Mouse (Mus musculus): ENCODE measurements around the gene Gng13.
"Not testable (repeated sequence)": the region's sequence is repeated elsewhere in the genome, so short reads cannot be mapped to it uniquely, and the experiment has no call there.

The Gng13 gene

GRCm38 (mm10) chr17:25728009-25728270 lies 11.0 kb downstream of the Gng13 start:
- DNase-seq (ENCODE audit: extremely low read depth, low read depth, low spot score) = no peak

DNA sequence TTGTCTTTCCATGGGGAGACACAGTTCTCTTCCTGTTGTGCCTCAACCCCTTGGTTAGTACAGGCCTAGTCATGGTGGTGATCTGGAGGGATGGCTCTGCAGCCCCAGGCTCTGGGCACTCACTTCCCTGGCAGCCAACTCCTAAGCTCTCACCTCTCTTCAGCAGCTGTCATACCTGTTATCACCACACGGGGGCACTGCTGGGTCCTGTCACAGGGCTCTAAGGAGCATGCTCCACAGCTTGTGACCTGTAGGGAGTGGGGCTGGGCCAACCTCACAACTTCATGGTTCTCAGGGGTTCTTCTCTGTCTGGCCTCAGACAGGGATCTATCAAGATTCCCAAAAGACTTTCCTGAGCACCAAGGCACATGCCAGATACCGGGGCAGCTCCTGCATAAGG lies 15.1 kb downstream of the Gng13 start:
- DNase-seq (ENCODE audit: extremely low read depth, low read depth, low spot score) = no peak

- DNase-seq (ENCODE audit: extremely low read depth, low read depth, low spot score) = no peak
Measured at GRCm38 (mm10) chr17:25735246-25735645, 18.3 kb downstream of the Gng13 start.

GRCm38 (mm10) chr17:25735745-25736144 lies 18.8 kb downstream of the Gng13 start, which contains the start of gene Mslnl:
Gene Mslnl (plus strand): TSS chr17:25736042.
- DNase-seq (ENCODE audit: extremely low read depth, low read depth, low spot score) = no peak

DNA sequence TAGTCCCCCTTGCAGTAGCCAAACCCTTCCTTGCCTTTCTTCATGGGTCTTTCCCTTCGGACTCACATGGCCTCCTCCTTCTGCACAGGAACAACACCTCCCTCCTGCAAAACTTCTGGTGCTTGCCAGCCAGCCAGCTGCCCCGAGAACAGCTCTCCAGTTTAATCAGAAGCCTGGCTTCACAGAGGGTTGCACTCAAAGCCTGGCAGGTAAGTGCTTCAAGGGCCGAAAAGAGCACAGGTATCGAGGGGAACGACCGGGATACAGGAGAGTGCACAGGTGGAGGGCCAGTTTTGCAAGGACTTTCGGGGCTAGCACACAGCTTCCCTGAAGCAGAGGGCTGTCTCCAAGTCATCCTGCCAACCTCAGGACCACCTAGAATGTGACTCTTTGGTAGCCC lies 21.9 kb downstream of the Gng13 start:
- DNase-seq (ENCODE audit: extremely low read depth, low read depth, low spot score) = no peak

GRCm38 (mm10) chr17:25741471-25741870 lies 24.5 kb downstream of the Gng13 start:
- DNase-seq (ENCODE audit: extremely low read depth, low read depth, low spot score) = not testable (repeated sequence)

DNA sequence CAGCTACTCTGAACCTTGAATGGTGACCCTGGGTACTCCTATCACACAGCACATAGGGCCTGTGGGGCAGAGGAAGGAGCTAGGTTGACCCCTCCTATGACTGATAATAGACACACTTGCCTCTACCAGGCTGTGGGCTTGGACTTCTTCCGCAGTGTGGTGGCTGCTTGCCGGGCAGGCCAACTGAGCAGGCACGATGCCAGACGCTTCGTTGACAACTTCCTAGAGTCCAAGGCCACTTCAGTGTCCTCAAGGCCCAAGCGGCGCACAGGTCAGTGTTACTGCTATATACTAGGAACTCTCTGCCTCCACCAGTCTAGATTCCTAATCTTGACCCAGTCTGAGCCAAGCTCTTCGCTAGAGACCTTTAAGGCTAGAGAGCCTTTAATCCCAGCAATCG lies 26.9 kb downstream of the Gng13 start:
- DNase-seq (ENCODE audit: extremely low read depth, low read depth, low spot score) = no peak

- no peak for DNase-seq (ENCODE audit: extremely low read depth, low read depth, low spot score)
Measured at GRCm38 (mm10) chr17:25744311-25744710, 27.3 kb downstream of the Gng13 start.

GRCm38 (mm10) chr17:25748238-25748637 lies 31.3 kb downstream of the Gng13 start:
- no peak for DNase-seq (ENCODE audit: extremely low read depth, low read depth, low spot score)

DNA sequence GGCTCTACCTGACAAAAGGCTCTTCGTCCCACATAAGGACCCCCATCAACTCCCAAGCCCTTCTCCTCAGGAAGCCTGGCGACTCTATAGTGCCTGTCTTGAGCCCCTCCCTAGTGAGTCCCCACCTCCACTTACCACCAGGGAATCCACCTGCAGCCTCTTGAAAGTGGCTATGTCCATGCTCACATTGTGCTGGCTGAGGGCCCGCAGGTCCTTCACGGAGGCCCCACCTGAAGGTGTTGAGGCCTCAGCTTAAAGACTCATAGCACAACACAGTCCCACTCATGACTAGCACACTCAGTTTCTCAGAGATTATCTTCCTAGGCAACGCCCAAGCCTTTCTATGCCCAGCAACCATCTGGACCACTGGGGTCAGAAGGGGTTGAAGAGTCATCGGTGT lies 32.3 kb downstream of the Gng13 start:
- DNase-seq (ENCODE audit: extremely low read depth, low read depth, low spot score) = no peak

GRCm38 (mm10) chr17:25751446-25751845 lies 34.5 kb downstream of the Gng13 start:
- no peak for DNase-seq (ENCODE audit: extremely low read depth, low read depth, low spot score)

- DNase-seq (ENCODE audit: extremely low read depth, low read depth, low spot score) = no peak
Measured at GRCm38 (mm10) chr17:25754241-25754640, 37.3 kb downstream of the Gng13 start, which contains the start of gene Msln. Gene Msln (minus strand): TSS chr17:25754378.

DNA sequence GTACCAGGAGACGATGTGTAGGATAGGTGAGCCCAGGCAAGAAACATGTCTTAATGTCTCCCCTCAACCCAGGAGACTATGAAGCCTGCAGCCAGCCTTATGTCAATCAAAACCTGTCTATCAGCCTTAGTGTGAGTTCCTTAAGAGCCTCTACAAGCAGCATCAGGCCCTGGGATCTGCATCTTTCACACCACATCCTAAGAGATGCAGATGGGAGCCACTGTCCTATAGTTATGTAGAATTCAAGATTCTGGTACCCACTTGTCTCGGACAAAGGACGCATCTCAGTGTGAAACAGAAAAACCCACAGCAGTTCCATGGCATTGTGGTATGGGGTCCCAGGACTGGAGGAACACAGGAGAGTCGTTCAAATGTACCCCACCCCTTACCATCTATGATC lies 38.1 kb downstream of the Gng13 start:
- no peak for DNase-seq (ENCODE audit: extremely low read depth, low read depth, low spot score)

- no peak for DNase-seq (ENCODE audit: extremely low read depth, low read depth, low spot score)
Measured at GRCm38 (mm10) chr17:25755627-25756377, 38.8 kb downstream of the Gng13 start.

DNA sequence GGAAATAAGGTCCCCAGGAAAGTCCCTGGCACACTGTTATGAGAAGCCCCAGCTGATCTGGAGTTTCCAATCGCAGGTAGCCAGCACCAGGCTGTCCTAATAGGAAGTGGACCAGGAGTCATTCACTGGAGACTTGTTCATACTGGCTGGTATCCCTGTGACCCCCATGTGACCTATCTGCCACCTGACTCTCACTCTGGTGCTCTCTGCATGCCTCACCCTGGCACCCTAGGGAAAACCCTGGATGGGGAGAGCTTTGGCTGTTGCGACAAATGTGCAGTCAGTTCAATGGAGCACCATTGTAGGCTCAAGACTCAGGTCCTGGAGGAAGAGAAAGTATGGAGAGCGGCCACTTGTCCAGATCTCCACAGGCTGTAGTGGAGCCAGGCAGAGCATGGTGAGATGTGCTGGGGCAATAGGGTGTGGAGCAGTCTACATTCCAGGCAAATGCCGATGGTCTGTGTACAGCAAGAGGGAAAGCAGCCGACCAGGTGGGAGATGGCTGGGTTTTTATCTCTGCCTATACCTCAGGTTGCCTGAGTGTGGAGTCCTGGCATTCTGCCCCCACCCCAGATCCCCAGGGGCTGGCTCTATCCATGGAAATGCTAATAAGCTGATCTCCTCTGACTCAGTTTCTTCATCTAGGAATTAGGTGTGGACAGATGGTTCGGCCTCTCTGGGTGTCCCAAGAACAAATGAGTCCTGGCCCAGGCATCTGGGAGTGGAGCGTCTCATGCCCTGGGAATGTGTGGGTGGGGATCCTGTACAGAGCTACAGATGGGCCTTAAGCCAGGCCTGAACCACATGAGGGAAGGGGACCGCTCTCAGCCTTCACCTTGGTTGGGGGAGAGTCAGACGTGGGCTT lies 39.6 kb downstream of the Gng13 start:
- DNase-seq (ENCODE audit: extremely low read depth, low read depth, low spot score) = no peak

GRCm38 (mm10) chr17:25757691-25758090 lies 40.7 kb downstream of the Gng13 start:
- DNase-seq (ENCODE audit: extremely low read depth, low read depth, low spot score) = no peak

- no peak for DNase-seq (ENCODE audit: extremely low read depth, low read depth, low spot score)
Measured at GRCm38 (mm10) chr17:25760148-25760547, 43.2 kb downstream of the Gng13 start.

- no peak for DNase-seq (ENCODE audit: extremely low read depth, low read depth, low spot score)
Measured at GRCm38 (mm10) chr17:25761561-25761970, 44.6 kb downstream of the Gng13 start.

- DNase-seq (ENCODE audit: extremely low read depth, low read depth, low spot score) = no peak
Measured at GRCm38 (mm10) chr17:25762591-25762990, 45.6 kb downstream of the Gng13 start.

DNA sequence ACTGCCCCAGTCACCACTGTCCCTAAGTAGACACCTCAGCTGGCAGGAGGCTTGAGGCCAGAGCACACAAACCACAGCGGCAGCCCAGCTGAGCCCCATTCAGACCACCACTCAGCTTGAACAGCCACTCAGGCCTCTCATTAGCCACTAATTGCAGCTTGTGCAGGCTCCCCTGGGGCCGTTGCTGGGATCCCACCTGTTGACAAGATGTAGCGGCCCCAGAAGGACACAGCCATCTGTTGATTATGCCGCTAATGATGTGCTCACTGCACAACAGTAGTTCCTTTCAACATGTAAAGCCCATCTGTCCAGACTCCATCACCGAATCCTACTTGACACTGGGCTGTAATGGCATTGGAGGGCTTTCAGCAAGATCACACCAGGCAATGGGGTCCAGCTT lies 48.9 kb downstream of the Gng13 start:
- DNase-seq (ENCODE audit: extremely low read depth, low read depth, low spot score) = no peak

Data from fat pad, adult 2 months (tissue).